Mouse (Mus musculus) MEL (cell line): ENCODE data around the gene Zgpat.

ENCODE experiments used
- BHLHE40 ChIP-seq: IDR thresholded peaks from 2 replicates; pipeline ENCODE4 v1.6.1; 2012; ENCODE audit warnings: low read depth, mild to moderate bottlenecking, inconsistent platforms, low read length, improper control_type of control experiment, borderline replicate concordance
- CTCF ChIP-seq, 3 experiments: IDR thresholded peaks in 2 of 3; conservative IDR thresholded peaks in 1 of 3; 2 replicates each; pipeline ENCODE4 v1.5.1; 2011 to 2012; ENCODE audit warnings: low read length in 3 of 3, low read depth in 2 of 3, mild to moderate bottlenecking in 2 of 3, improper control_type of control experiment in 1 of 3, inconsistent platforms in 1 of 3, mixed read lengths in 1 of 3, moderate library complexity in 1 of 3; ENCODE audit not compliant: control insufficient read depth in 1 of 3, insufficient read depth in 1 of 3, poor library complexity in 1 of 3, severe bottlenecking in 1 of 3
- POLR2A ChIP-seq, 2 experiments: IDR thresholded peaks; 2 replicates each; pipeline ENCODE4 v1.6.1; 2011 to 2012; ENCODE audit warnings: low read length in 2 of 2, mild to moderate bottlenecking in 2 of 2, control low read depth in 1 of 2, improper control_type of control experiment in 1 of 2, low read depth in 1 of 2, moderate library complexity in 1 of 2; ENCODE audit not compliant: control insufficient read depth in 1 of 2, insufficient read depth in 1 of 2, poor library complexity in 1 of 2
- POLR2AphosphoS2 ChIP-seq: IDR thresholded peaks from 2 replicates; pipeline ENCODE4 v1.6.1; 2011; ENCODE audit warnings: low read length, improper control_type of control experiment
- RAD21 ChIP-seq: IDR thresholded peaks from 2 replicates; pipeline ENCODE4 v1.6.1; 2011; ENCODE audit warnings: mild to moderate bottlenecking, low read depth, low read length, improper control_type of control experiment
- RCOR1 ChIP-seq: IDR thresholded peaks from 2 replicates; pipeline ENCODE4 v1.6.1; 2012; ENCODE audit warnings: low read depth, mild to moderate bottlenecking, inconsistent platforms, low read length, improper control_type of control experiment
- TCF12 ChIP-seq: IDR thresholded peaks from 2 replicates; pipeline ENCODE4 v1.6.1; 2014; ENCODE audit warnings: low read depth, mild to moderate bottlenecking, inconsistent platforms, low read length, improper control_type of control experiment, moderate library complexity
- ZKSCAN1 ChIP-seq: IDR thresholded peaks from 2 replicates; pipeline ENCODE4 v1.6.1; 2012; ENCODE audit warnings: low read depth, mild to moderate bottlenecking, inconsistent platforms, low read length, improper control_type of control experiment, moderate library complexity
- ZNF384 ChIP-seq: IDR thresholded peaks from 2 replicates; pipeline ENCODE4 v1.6.1; 2012; ENCODE audit warnings: low read depth, mild to moderate bottlenecking, inconsistent platforms, low read length, improper control_type of control experiment

GRCm38 (mm10) chr2:181381631-181382306 is 17.0 kb downstream of the Zgpat start:
- TF ChIP-seq CTCF (IDR thresholded peaks at IDR 0.05 in 2 of 3, conservative IDR thresholded peaks at IDR 0.05 in 1 of 3; ENCODE audit: control insufficient read depth in 1 of 3, insufficient read depth in 1 of 3, low read depth in 2 of 3, low read length in 3 of 3, poor library complexity in 1 of 3, severe bottlenecking in 1 of 3) (no peak), ZKSCAN1 (no peak), RCOR1 (no peak), RAD21 (no peak), ZNF384 (no peak), POLR2AphosphoS2 (no peak), POLR2A (IDR thresholded peaks at IDR 0.05; ENCODE audit: control insufficient read depth in 1 of 2, insufficient read depth in 1 of 2, low read depth in 1 of 2, low read length in 2 of 2, poor library complexity in 1 of 2) (no peak), TCF12 (no peak), BHLHE40 (no peak)
